Mouse (Mus musculus): Measurements from ENCODE around the gene Adam1a.

Gene Adam1a

GRCm38 (mm10) chr5:121544910-121545792 lies at the start of gene Adam1a, which contains the start of gene Gm42878:
Gene Adam1a, minus strand, starts transcription at chr5:121545482.
Gene Gm42878, minus strand, starts transcription at chr5:121545482.
- in situ Hi-C loops (cut with MboI; ENCODE audit: low sequenced_read_pairs): no loop called here

GRCm38 (mm10) chr5:121594714-121595313 lies 49.5 kb upstream of the Adam1a start:
- in situ Hi-C loops (cut with MboI; ENCODE audit: low sequenced_read_pairs): no loop called here

GRCm38 (mm10) chr5:121593451-121594401 lies 48.4 kb upstream of the Adam1a start, which contains the start of gene Aldh2:
Gene Aldh2, minus strand, starts transcription at chr5:121593824.
- in situ Hi-C loops (cut with MboI; ENCODE audit: low sequenced_read_pairs): no loop called here

GRCm38 (mm10) chr5:121592816-121593407 lies 47.6 kb upstream of the Adam1a start:
- in situ Hi-C loops (cut with MboI; ENCODE audit: low sequenced_read_pairs): no loop called here

GRCm38 (mm10) chr5:121592064-121592815 lies 47.0 kb upstream of the Adam1a start:
- in situ Hi-C loops (cut with MboI; ENCODE audit: low sequenced_read_pairs): no loop called here

GRCm38 (mm10) chr5:121591417-121592063 lies 46.3 kb upstream of the Adam1a start:
- in situ Hi-C loops (cut with MboI; ENCODE audit: low sequenced_read_pairs): no loop called here

- in situ Hi-C loops (cut with MboI; ENCODE audit: low sequenced_read_pairs): no loop called here
Observed at GRCm38 (mm10) chr5:121589928-121590327, 44.6 kb upstream of the Adam1a start.

- in situ Hi-C loops (cut with MboI; ENCODE audit: low sequenced_read_pairs): no loop called here
Observed at GRCm38 (mm10) chr5:121586400-121587039, 41.2 kb upstream of the Adam1a start.

- in situ Hi-C loops (cut with MboI; ENCODE audit: low sequenced_read_pairs): no loop called here
Observed at GRCm38 (mm10) chr5:121585699-121586098, 40.4 kb upstream of the Adam1a start.

- in situ Hi-C loops (cut with MboI; ENCODE audit: low sequenced_read_pairs): no loop called here
Observed at GRCm38 (mm10) chr5:121585005-121585404, 39.7 kb upstream of the Adam1a start.

GRCm38 (mm10) chr5:121583765-121584501 lies 38.7 kb upstream of the Adam1a start:
- in situ Hi-C loops (cut with MboI; ENCODE audit: low sequenced_read_pairs): no loop called here

- in situ Hi-C loops (cut with MboI; ENCODE audit: low sequenced_read_pairs): no loop called here
Observed at GRCm38 (mm10) chr5:121581945-121582344, 36.7 kb upstream of the Adam1a start.

GRCm38 (mm10) chr5:121576927-121577488 lies 31.7 kb upstream of the Adam1a start:
- in situ Hi-C loops (cut with MboI; ENCODE audit: low sequenced_read_pairs): no loop called here

- in situ Hi-C loops (cut with MboI; ENCODE audit: low sequenced_read_pairs): no loop called here
Observed at GRCm38 (mm10) chr5:121575867-121576266, 30.6 kb upstream of the Adam1a start.

- in situ Hi-C loops (cut with MboI; ENCODE audit: low sequenced_read_pairs): no loop called here
Observed at GRCm38 (mm10) chr5:121574145-121574544, 28.9 kb upstream of the Adam1a start.

GRCm38 (mm10) chr5:121570787-121571186 lies 25.5 kb upstream of the Adam1a start:
- in situ Hi-C loops (cut with MboI; ENCODE audit: low sequenced_read_pairs): no loop called here

- in situ Hi-C loops (cut with MboI; ENCODE audit: low sequenced_read_pairs): no loop called here
Observed at GRCm38 (mm10) chr5:121569881-121570420, 24.7 kb upstream of the Adam1a start.
